Mouse (Mus musculus): ENCODE data around the gene Ptbp3.
"Not testable (repeated sequence)": the region's sequence is repeated elsewhere in the genome, so short reads cannot be mapped to it uniquely, and the experiment has no call there.

Ptbp3 gene

GRCm38 (mm10) chr4:59549175-59549976, at the start of gene Ptbp3:
TSS of gene Ptbp3 (minus strand) at chr4:59549364.
- peak; percentile 91 for DNase-seq (ENCODE audit: low spot score)

GRCm38 (mm10) chr4:59596556-59596955, 47.4 kb upstream of the Ptbp3 start:
- DNase-seq (ENCODE audit: low spot score) = no peak

- DNase-seq (ENCODE audit: low spot score) = no peak
Observed at GRCm38 (mm10) chr4:59594614-59595013, 45.5 kb upstream of the Ptbp3 start.

DNA sequence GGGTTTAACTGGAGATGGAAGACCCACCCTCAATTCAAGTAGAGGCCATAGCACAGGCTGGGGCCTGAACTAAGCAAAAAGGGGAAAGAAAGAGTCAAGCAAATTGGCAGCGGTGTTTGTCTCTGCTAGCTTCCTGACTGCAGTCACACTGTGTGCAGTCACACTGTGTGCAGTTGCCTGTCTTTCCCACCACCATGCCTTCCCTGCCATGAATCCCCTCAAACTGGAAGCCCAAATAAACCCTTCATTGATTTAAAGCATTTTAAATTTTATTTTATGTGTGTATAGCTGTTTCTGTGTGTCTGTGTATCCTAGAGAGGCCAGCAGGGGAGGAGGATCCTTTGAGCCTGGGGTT, 38.7 kb upstream of the Ptbp3 start:
- no peak for DNase-seq (ENCODE audit: low spot score)

DNA sequence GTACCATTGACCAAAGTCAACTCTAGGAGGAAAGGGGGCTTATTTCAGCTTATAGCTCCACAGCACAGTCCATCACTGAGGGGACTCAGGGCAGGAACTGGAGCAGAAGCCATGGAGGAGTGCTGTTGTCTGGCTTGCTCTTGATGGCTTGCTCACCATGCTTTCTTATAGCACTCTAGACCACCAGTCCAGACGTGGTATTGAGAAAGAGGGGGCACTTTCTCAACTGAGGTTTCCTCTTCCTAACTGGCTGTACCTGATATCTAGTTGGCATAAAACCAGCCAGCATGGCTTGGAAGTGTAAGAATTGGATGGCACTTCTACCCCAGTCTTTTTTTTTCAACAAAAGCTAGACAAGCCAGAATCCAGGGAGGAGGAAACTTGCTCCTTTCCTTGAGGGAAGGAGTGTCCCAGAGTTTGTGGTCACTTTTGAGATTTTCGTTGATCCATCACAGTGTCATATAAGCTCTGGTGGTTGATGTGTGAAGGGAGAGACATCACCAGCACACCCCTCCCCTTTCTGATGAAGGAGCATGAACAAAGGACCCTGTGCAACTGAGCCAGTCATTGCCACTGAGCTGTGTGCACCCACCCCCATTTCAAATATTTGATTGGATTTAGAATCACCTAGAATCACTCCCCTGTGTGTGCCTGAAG, 38.2 kb upstream of the Ptbp3 start:
- DNase-seq (ENCODE audit: low spot score) = no peak

GRCm38 (mm10) chr4:59585097-59585496, 35.9 kb upstream of the Ptbp3 start:
- DNase-seq (ENCODE audit: low spot score) = no peak

- DNase-seq (ENCODE audit: low spot score) = peak; percentile 7
Observed at GRCm38 (mm10) chr4:59582186-59582585, 33.0 kb upstream of the Ptbp3 start.

DNA sequence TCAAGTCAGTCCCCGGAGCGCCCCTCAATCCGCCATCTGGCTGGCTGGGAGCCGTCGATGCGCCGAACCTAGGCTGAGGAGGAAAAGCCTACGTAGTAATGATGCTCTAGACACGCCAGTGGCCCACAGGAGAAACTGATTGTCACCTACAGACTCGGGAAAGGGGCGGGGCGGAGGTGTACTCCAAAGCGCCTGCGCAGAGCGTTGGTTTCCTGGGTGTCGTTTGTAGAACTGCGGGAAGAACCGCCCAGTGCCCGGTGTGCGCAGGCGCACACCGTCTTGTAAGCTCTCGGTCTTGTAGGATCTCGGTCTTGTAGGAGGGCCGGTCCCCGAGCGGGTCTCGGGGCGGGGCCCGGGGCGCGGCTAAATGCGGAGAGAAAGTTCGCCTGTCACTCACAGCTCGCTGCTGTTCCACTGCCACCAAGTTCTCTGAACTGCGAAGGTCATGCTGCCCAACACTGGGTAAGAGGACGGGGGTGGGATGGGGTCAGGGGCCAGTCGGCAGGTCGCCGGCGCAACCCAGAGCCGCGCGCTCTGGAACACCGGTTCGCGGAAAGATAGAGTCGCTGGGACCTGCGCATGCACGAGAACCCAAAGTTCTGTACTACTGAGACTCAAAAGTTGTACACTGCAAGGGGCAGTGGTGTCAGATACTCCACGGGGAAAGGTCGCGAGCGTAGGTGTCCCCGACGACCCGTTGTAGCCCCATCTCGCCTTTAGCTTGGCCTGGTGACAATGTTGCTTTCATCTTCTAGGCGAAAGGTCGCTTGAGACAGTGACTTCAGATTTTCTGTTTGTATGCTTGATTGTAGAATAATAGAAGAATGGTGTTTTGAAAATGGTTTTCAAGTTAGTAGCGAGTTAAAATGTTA, 32.4 kb upstream of the Ptbp3 start, which contains the start of gene Hsdl2:
Gene Hsdl2 (plus strand): TSS at position 250 of the 872 bp plus-strand sequence.
- peak; percentile 94 for DNase-seq (ENCODE audit: low spot score)

DNA sequence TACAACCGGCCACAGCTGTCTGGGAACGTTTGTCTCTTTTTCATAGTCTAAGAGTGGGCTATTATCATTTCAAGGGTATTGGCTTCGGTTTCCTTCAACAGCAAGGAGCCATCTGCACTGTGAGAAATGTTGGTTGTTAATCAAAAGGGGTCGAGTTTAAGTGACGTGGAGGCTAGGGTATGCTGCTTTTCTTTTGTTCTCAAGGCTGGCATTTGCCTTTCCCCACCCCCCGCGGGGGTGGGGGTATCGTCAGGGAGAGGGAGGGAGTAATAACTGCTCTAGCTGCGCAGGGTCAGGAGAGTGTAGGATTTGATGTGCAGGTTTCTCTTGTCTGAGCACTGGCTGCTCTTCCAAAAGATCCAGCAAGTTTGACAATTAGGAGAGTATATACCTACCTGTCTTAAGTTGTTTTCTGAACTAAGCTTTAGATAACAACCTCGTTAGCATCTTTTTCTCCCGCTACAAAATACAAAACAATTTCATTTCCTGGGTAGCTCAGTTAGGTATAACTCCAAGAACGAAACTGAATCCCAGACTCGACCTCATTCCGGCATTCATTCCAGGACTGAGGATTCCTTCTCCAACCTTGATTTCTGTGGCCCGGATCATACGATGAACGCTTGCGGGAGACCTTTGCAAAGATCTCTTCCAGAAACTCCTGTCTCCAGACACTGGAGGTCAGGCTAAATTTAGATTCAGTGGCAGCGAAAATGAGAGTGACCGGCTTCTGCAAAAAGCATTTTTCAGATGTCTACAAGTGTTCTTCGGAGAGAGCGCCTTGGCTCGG, 31.5 kb upstream of the Ptbp3 start:
- DNase-seq (ENCODE audit: low spot score) = peak; percentile 47

DNA sequence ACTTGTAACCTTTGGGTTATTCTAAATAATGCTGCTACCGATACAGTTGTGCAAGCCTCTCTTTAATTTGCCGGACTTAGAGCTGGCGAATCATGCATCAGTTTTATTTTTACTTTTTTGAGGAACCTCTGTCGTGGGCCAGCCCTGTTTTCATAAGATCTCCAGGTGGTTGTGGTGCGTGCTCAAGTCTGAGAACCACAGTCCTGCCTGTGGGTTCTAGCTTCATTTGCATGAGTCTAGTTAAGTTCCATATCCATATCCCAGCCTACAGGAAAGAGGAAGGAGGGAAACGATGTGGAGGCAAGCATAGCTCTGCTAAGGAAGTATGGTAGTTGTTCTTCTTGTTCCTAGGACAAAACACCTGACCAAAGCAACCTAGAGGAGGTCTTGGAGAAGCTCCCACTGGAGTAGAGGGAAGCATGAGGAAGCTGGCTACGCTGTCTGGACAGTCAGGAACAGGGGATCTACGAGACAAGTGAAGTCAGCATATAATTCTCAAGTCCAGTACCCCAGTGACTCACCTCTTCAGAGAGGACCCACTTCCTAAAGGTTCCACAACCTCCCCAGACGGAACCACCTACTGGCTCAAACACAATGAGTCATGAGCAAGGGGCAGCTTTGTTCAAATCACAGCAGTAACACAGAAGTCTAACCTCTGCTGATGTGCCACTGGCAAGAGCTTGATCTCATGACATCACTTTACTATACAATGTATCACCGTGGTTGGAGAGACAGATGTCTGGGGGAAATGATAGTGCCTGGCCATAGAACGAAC, 26.2 kb upstream of the Ptbp3 start:
- no peak for DNase-seq (ENCODE audit: low spot score)

GRCm38 (mm10) chr4:59572521-59573118, 23.5 kb upstream of the Ptbp3 start:
- DNase-seq (ENCODE audit: low spot score) = no peak

DNA sequence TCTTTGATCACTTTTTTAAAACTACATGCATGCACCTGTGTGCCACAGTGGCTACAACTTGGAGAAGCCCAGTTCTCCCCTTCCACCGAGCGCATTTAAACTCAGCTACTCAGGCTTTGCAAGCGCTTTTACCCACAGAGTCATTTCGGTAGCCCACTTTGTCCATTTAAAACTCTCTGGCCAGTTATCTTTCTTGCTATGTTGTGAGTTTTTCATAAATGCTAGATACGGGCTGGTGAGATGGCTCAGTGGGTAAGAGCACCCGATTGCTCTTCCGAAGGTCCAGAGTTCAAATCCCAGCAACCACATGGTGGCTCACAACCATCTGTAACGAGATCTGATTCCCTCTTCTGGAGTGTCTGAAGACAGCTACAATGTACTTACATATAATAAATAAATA, 21.4 kb upstream of the Ptbp3 start:
- DNase-seq (ENCODE audit: low spot score) = not testable (repeated sequence)

DNA sequence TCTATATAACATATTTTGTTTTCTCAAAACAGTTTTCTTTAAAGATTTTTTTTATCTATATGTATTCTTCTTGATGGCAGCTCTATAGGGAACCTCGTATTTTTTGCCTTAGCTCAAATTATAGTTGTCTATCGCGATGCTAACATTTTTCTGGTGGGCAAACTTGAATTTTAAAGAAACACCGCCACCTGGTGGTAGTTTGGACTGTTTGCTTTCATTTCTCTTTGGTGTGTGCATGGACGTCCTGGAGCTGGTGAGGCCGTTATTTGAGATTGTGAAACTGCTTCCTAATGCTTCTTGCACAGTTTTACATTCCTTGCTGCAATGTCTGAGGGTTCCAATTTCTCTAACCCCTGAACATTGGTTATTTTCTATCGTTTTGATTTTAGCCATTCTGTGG, 20.4 kb upstream of the Ptbp3 start:
- peak; percentile 81 for DNase-seq (ENCODE audit: low spot score)

- no peak for DNase-seq (ENCODE audit: low spot score)
Observed at GRCm38 (mm10) chr4:59567576-59568260, 18.6 kb upstream of the Ptbp3 start.

DNA sequence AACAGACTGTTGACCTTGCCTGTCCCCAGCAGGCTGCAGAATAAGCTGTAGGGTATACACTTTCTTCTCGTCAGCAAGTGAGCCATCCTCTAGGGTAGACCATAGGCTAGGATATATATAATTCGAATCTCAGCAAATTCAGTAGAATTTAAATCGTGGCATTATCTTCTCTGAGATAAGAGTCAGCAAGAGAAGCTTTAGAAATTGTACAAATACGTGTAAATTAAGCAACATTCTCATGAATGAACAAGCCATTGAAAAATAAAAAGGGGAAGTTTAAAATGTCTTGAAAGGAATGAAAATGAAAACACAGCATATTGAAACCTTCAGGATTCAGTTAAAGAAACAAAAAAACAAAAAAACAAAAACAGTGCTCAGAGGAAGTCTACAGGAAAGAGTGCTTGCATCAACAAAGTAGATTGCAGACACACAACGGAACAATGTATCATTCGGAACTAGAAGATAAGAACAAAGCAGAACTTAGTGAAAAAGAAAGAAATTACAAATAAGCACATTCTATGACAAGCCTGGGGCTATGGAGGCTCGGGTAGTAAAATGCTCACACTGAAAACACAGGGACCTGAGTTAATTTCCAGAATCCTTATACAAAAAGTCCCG, 16.5 kb upstream of the Ptbp3 start:
- no peak for DNase-seq (ENCODE audit: low spot score)

DNA sequence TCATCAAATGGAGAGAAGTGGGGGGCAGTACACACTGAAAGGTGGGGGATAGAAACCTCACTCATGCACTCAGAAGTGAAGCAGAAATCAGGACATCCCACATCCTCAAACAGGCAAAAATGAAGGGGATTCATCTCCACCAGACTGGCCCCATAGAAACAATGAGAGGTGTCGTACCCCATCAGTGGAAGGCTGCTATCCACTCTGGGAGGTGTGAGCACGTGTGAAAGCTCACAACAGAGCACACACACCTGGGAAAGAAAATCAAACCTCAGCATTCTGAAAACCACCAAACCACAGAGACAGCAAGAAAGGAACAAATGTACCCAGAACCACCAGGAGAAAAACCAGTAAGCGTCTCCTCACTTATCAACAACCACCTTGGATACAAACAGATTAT, 15.0 kb upstream of the Ptbp3 start:
- no peak for DNase-seq (ENCODE audit: low spot score)

GRCm38 (mm10) chr4:59560141-59560540, 11.0 kb upstream of the Ptbp3 start:
- DNase-seq (ENCODE audit: low spot score) = no peak

DNA sequence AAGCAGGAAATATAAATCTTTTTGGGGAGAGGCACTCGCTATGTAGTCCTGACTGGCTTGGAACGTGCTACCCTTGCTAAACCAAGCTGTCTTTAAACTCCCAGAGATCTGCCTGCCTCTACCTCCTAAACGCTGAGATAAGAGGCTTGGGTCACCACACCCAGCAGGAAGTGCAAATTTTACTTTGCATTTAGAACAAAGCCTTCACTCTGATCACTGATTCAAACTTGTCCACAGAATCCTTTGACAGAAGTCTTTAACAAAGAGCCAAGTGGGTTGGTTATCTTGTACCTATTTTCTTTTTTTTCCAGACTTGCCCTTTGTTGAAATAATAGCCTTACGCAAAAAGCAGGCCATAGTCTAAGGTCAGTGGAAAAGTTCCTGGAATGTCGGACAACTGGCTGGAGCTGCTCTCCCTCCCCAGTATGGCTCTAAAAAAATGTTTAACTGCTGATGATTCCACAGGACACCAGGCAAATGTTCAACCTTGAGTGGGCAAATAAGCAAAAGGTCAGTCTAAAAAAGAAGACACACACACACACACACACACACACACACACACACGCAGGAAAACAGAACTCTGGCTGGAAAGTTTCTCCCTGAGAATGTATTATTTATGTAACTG, 9.0 kb upstream of the Ptbp3 start:
- DNase-seq (ENCODE audit: low spot score) = no peak

- DNase-seq (ENCODE audit: low spot score) = not testable (repeated sequence)
Observed at GRCm38 (mm10) chr4:59557343-59557742, 8.2 kb upstream of the Ptbp3 start.

Measured in embryo, embryonic 10 days (tissue).